Mouse (Mus musculus): ENCODE results near the gene Scfd2. TPM values are rescaled to one million over a fixed set of nuclear protein-coding genes. Genes with fewer than 3 reads are reported as not detected.

The Scfd2 gene
- total and polyA plus RNA-seq, 2 experiments: 8.5 to 11.5 TPM

GRCm38 (mm10) chr5:74315471-74316245 is 215.9 kb downstream of the Scfd2 start:
- DNase-seq (ENCODE audit: extremely low read depth, low read depth, low spot score): peak; percentile 98
- Histone ChIP-seq H3K27me3 (ENCODE audit: control insufficient read depth, insufficient read depth, low read length) (no peaks in the 10 kb centered on the region), H3K27ac (replicated peaks; ENCODE audit: insufficient read depth, low read depth, low read length) (peak overlapping the region; percentile 76), H3K36me3 (ENCODE audit: control insufficient read depth, insufficient read depth, low read length) (no peaks in the 10 kb centered on the region), H3K9ac (ENCODE audit: low read depth, low read length) (no peak overlapping the region), H3K4me3 (ENCODE audit: insufficient read depth, low read depth, low read length) (no peak overlapping the region), H3K4me1 (ENCODE audit: control insufficient read depth, insufficient read depth, low read length) (peaks cover 11% of the 10 kb centered on the region; the same call in 1 of the 2 replicates), H3K79me2 (ENCODE audit: control insufficient read depth, insufficient read depth, low read length) (no peaks in the 10 kb centered on the region)
- WGBS: 13% methylated on average over 12 of the region's 12 CpGs
- TF ChIP-seq POLR2A (IDR thresholded peaks at IDR 0.05; ENCODE audit: extremely low read depth, insufficient read depth, low read length) (no peak), CTCF (IDR thresholded peaks at IDR 0.05; ENCODE audit: low read depth, low read length) (no peak)

DNA sequence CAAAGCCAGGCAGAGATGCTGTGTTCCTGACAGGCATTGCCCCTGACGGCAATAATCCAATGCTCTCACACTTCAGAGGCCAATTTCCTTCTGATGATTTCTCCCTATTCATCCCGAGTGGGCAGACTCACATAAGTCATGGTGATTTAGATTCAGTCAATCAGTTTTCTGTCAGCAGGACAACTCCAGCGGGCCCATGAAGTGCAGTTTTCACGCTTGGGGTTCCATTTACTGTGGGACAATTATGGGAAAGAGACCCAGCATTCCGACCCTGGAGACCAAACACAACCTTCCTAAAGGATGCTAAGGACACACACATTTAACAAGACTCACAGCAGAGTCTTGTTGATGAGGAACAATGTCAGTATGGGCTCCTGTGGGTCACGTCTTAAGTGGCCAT is 217.1 kb downstream of the Scfd2 start:
- 96% methylated on average over 6 of the region's 6 CpGs for WGBS
- no peak overlapping the region for H3K27ac ChIP-seq (replicated peaks; ENCODE audit: insufficient read depth, low read depth, low read length)
- H3K36me3 ChIP-seq (ENCODE audit: control insufficient read depth, insufficient read depth, low read length): no peaks in the 10 kb centered on the region
- TF ChIP-seq POLR2A (IDR thresholded peaks at IDR 0.05; ENCODE audit: extremely low read depth, insufficient read depth, low read length) (no peak), CTCF (IDR thresholded peaks at IDR 0.05; ENCODE audit: low read depth, low read length) (no peak)
- peaks cover 11% of the 10 kb centered on the region; the same call in 1 of the 2 replicates for H3K4me1 ChIP-seq (ENCODE audit: control insufficient read depth, insufficient read depth, low read length)
- DNase-seq (ENCODE audit: extremely low read depth, low read depth, low spot score): no peak
- no peaks in the 10 kb centered on the region for H3K27me3 ChIP-seq (ENCODE audit: control insufficient read depth, insufficient read depth, low read length)
- H3K79me2 ChIP-seq (ENCODE audit: control insufficient read depth, insufficient read depth, low read length): no peaks in the 10 kb centered on the region
- H3K4me3 ChIP-seq (ENCODE audit: insufficient read depth, low read depth, low read length): no peak overlapping the region
- no peak overlapping the region for H3K9ac ChIP-seq (ENCODE audit: low read depth, low read length)

DNA sequence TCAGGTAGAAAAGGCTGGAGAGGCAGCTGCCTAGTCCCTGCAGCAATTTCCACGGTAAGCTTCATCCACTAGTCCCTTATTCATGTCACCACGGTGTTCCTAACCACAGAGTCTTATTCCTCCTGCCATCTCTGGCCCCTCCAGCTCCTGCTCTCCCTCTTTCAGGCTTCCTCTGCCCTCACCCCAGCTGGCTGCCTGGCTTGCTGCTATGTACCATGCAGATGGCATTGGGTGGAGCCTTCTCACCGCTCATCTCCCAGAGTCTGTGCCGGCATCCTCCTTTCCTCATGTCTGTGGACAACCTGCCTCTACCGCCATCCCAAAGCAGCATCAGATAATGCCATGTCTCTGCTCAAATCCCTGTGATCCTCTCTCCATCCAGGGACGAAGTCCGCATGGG is 218.0 kb downstream of the Scfd2 start:
- DNase-seq (ENCODE audit: extremely low read depth, low read depth, low spot score): no peak
- no peak overlapping the region for H3K4me3 ChIP-seq (ENCODE audit: insufficient read depth, low read depth, low read length)
- TF ChIP-seq CTCF (IDR thresholded peaks at IDR 0.05; ENCODE audit: low read depth, low read length) (no peak), POLR2A (IDR thresholded peaks at IDR 0.05; ENCODE audit: extremely low read depth, insufficient read depth, low read length) (no peak)
- 95% methylated on average over 7 of the region's 7 CpGs for WGBS
- no peaks in the 10 kb centered on the region for H3K27me3 ChIP-seq (ENCODE audit: control insufficient read depth, insufficient read depth, low read length)
- no peak overlapping the region for H3K9ac ChIP-seq (ENCODE audit: low read depth, low read length)
- no peaks in the 10 kb centered on the region for H3K79me2 ChIP-seq (ENCODE audit: control insufficient read depth, insufficient read depth, low read length)
- no peaks in the 10 kb centered on the region for H3K36me3 ChIP-seq (ENCODE audit: control insufficient read depth, insufficient read depth, low read length)
- no peak overlapping the region for H3K27ac ChIP-seq (replicated peaks; ENCODE audit: insufficient read depth, low read depth, low read length)
- H3K4me1 ChIP-seq (ENCODE audit: control insufficient read depth, insufficient read depth, low read length): peaks cover 11% of the 10 kb centered on the region; the same call in 1 of the 2 replicates

GRCm38 (mm10) chr5:74311865-74312264 is 219.7 kb downstream of the Scfd2 start:
- Histone ChIP-seq H3K27ac (replicated peaks; ENCODE audit: insufficient read depth, low read depth, low read length) (no peak overlapping the region), H3K4me1 (ENCODE audit: control insufficient read depth, insufficient read depth, low read length) (peaks cover 11% of the 10 kb centered on the region; the same call in 1 of the 2 replicates), H3K27me3 (ENCODE audit: control insufficient read depth, insufficient read depth, low read length) (no peaks in the 10 kb centered on the region), H3K36me3 (ENCODE audit: control insufficient read depth, insufficient read depth, low read length) (no peaks in the 10 kb centered on the region), H3K4me3 (ENCODE audit: insufficient read depth, low read depth, low read length) (no peak overlapping the region), H3K9ac (ENCODE audit: low read depth, low read length) (no peak overlapping the region), H3K79me2 (ENCODE audit: control insufficient read depth, insufficient read depth, low read length) (no peaks in the 10 kb centered on the region)
- DNase-seq (ENCODE audit: extremely low read depth, low read depth, low spot score): peak; percentile 24
- WGBS: 64% methylated on average over 6 of the region's 6 CpGs
- no peak for TF ChIP-seq CTCF (IDR thresholded peaks at IDR 0.05; ENCODE audit: low read depth, low read length)
- TF ChIP-seq POLR2A (IDR thresholded peaks at IDR 0.05; ENCODE audit: extremely low read depth, insufficient read depth, low read length): no peak

DNA sequence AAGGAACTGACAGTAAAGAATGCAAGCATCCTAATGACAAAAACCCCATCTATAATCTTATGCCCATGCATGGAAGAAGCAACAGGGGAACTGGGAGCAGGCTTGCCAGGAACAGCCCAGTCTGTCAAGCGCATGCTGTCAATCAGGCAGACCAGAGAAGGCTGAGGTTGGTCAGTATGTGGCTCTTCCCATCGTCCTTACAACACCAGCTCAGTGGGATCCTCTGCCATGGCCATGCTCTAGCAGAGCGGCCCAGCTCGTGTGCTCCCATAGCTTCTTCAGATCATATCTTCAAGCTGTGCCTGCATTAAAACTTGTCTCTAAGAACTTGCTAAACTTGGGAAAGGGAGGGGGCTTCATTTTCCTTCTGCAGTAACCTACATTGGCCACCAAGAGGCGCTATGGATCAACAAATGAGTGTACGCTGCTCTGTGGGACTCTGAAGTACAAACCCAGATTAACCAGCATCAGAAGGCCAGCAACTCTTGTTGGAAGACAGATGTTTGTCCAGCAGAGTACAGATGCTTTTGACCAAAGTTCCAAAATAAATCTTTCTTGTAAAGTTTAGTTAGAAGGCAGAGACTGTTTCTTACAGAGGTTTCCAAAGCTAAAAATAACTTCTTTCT is 220.2 kb downstream of the Scfd2 start:
- Histone ChIP-seq H3K4me3 (ENCODE audit: insufficient read depth, low read depth, low read length) (no peak overlapping the region), H3K27me3 (ENCODE audit: control insufficient read depth, insufficient read depth, low read length) (no peaks in the 10 kb centered on the region), H3K27ac (replicated peaks; ENCODE audit: insufficient read depth, low read depth, low read length) (no peak overlapping the region), H3K4me1 (ENCODE audit: control insufficient read depth, insufficient read depth, low read length) (peaks cover 7% of the 10 kb centered on the region; the same call in 1 of the 2 replicates), H3K36me3 (ENCODE audit: control insufficient read depth, insufficient read depth, low read length) (no peaks in the 10 kb centered on the region), H3K9ac (ENCODE audit: low read depth, low read length) (no peak overlapping the region), H3K79me2 (ENCODE audit: control insufficient read depth, insufficient read depth, low read length) (no peaks in the 10 kb centered on the region)
- DNase-seq (ENCODE audit: extremely low read depth, low read depth, low spot score): peak; percentile 68
- TF ChIP-seq POLR2A (IDR thresholded peaks at IDR 0.05; ENCODE audit: extremely low read depth, insufficient read depth, low read length): no peak
- peak; percentile 52 for TF ChIP-seq CTCF (IDR thresholded peaks at IDR 0.05; ENCODE audit: low read depth, low read length)
- WGBS: 45% methylated on average over 6 of the region's 6 CpGs

All from liver, adult 2 months (tissue).